Comparison of ENCODE assay signal across 13 mouse cellular contexts in the genomic region with DNA sequence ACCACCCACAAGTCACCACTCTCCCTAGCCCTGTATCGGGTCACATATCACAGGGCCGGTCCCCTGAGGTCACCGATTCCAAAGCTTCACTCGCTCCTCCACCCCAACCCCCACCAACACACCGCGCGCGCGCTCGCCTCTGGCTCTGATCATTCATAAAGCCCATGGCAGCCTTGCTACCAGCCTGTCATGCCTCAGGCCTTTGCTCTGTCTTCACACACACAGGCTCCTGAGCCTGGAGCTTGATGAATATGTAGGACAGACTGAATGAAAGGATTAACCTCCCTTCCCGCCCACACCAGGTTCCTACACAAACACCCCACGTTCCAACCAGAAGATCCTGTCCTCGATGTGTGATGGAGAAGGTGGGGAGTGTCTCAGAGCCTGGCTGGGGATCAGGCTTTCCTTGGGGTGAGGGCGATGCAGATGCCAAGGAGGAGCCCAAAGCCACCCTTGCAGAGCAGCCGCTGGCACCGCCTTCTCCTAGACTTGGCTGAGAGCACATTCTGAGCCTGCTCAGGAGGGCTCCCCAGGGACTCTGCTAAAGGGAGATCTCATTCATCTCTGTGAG. TPM values are rescaled to one million over a fixed set of nuclear protein-coding genes. Genes with fewer than 3 reads are reported as not detected.
DNase-seq lines count a peak whose midpoint lies in the region; ATAC-seq lines count a peak whose summit lies in the region.
"Had no signal": no experiment of that assay in that cellular context is flagged by ENCODE, and none has a peak within 500 bp of the region (broad histone marks: within the 10 kb centered on the region; RNA-seq: fewer than 3 reads in every experiment).

No protein-coding gene starts in this region.

- peaks cover 2% of the 10 kb centered on the region; the same call in 1 of the 2 replicates for H3K36me3 ChIP-seq in forebrain, embryonic 15.5 days
- H3K36me3 ChIP-seq: limb, embryonic 10.5 days; neural tube, embryonic 13.5 days had no signal

- no peak overlapping the region for H3K4me3 ChIP-seq in forebrain, embryonic 15.5 days
- H3K4me3 ChIP-seq: embryonic facial prominence, embryonic 12.5 days; limb, embryonic 10.5 days; neural tube, embryonic 13.5 days had no signal

- peaks cover 13% of the 10 kb centered on the region for H3K4me1 ChIP-seq in forebrain, embryonic 15.5 days

- DNase-seq in embryo, embryonic 11 days, result peak; percentile 55
- DNase-seq in embryo, embryonic 9.5 days (ENCODE audit: extremely low spot score), result no peak
- DNase-seq in left cerebral cortex, adult 9 months (ENCODE audit: low spot score in 2 of 2), result peak; percentile 32 to 62
- peak; percentile 50 for DNase-seq in right cerebral cortex, postnatal 14 days
- no peak for DNase-seq in gastrocnemius, postnatal 10 days
- DNase-seq in urinary bladder, postnatal 25 days (ENCODE audit: low spot score), result no peak
- no peak for DNase-seq in adipocyte (ENCODE audit: low spot score)
- DNase-seq: kidney, adult 9 months; lung, postnatal 10 days had no signal

- no peaks in the 10 kb centered on the region for H3K27me3 ChIP-seq in forebrain, embryonic 15.5 days
- H3K27me3 ChIP-seq: embryonic facial prominence, embryonic 12.5 days; neural tube, embryonic 13.5 days had no signal

- peak; percentile 51; the same call in 1 of the 2 replicates for ATAC-seq in forebrain, embryonic 15.5 days (replicated peaks)

- H3K9me3 ChIP-seq in forebrain, embryonic 15.5 days, result no peaks in the 10 kb centered on the region
- H3K9me3 ChIP-seq: embryonic facial prominence, embryonic 12.5 days; limb, embryonic 10.5 days; neural tube, embryonic 13.5 days had no signal

- 14% methylated on average over 16 of the region's 16 CpGs for WGBS in forebrain, embryonic 15.5 days

- no peak overlapping the region; the same call in 1 of the 2 replicates for H3K9ac ChIP-seq in forebrain, embryonic 15.5 days (replicated peaks)
- H3K9ac ChIP-seq: embryonic facial prominence, embryonic 12.5 days; neural tube, embryonic 13.5 days had no signal

- H3K4me2 ChIP-seq in forebrain, embryonic 15.5 days (replicated peaks), result no peak overlapping the region
- H3K4me2 ChIP-seq: embryonic facial prominence, embryonic 12.5 days; neural tube, embryonic 13.5 days had no signal

- no peak overlapping the region for H3K27ac ChIP-seq in forebrain, embryonic 15.5 days (replicated peaks)
- H3K27ac ChIP-seq: embryonic facial prominence, embryonic 12.5 days; limb, embryonic 10.5 days; neural tube, embryonic 13.5 days had no signal

RNA-seq across cellular contexts. Expression of gene Ptpru, which starts 16.8 kb away (rescaled TPM):
- polyA plus RNA-seq in forebrain, embryonic 15.5 days (2015; fragmentation: Nextera tagmentation; extraction: Ambion mirVana), result 23.9 and 25.2 TPM in 2 replicates
- 1 to 10 TPM; 1.3 to 1.8 TPM for total RNA-seq in gastrocnemius, postnatal 10 days (2021)

RNA-seq across cellular contexts. Expression of gene Mecr, which starts 22.0 kb away (rescaled TPM):
- polyA plus RNA-seq in forebrain, embryonic 15.5 days (2015; fragmentation: Nextera tagmentation; extraction: Ambion mirVana), result 40.2 and 41.2 TPM in 2 replicates
- total RNA-seq in gastrocnemius, postnatal 10 days (2021), result 10 to 100 TPM; 19.0 to 22.4 TPM

RNA-seq across cellular contexts. Expression of gene Srsf4, which starts 52.2 kb away (rescaled TPM):
- polyA plus RNA-seq in forebrain, embryonic 15.5 days (2015; fragmentation: Nextera tagmentation; extraction: Ambion mirVana), result 154 and 159 TPM in 2 replicates
- 10 to 100 TPM; 43.0 to 57.9 TPM for total RNA-seq in gastrocnemius, postnatal 10 days (2021)

Comparison
In these comparisons a context has a peak if more than half of its experiments do, and no peak if none do; other contexts are left out.
1. DNase-seq: peak in embryo, embryonic 11 days (single experiment), left cerebral cortex, adult 9 months (2 of 2) and right cerebral cortex, postnatal 14 days (single experiment); none in embryo, embryonic 9.5 days (single experiment), gastrocnemius, postnatal 10 days (single experiment), urinary bladder, postnatal 25 days (single experiment) and adipocyte (single experiment).